Mouse (Mus musculus) kidney, adult 10 weeks (tissue): ENCODE measurements around the gene Ttc14. TPM values are rescaled to one million over a fixed set of nuclear protein-coding genes. Genes with fewer than 3 reads are reported as not detected.

ENCODE experiments used
- polyA plus RNA-seq: library from polyadenylated mRNA; stranded (reverse); fragments of 350-450 nt; fragmentation: Illumina TruSeq; extraction: RNeasy Lipid Tissue Mini Kit (QIAGEN cat#74804); gene quantifications from one replicate; pipeline ENCODE4 v1.2.3, GENCODE M21; 2014; ENCODE audit warnings: low read depth, low replicate concordance

Ttc14 gene
- polyA plus RNA-seq = 63.0 TPM

GRCm38 (mm10) chr3:33799617-33800512 is at the start of gene Ttc14:
Ttc14 (plus strand) TSS chr3:33799832.

GRCm38 (mm10) chr3:33843801-33844632 is 44.4 kb downstream of the Ttc14 start, which contains the start of gene Ccdc39:
Ccdc39 (minus strand) TSS chr3:33844310.

Other genes starting within 250 kb of the Ttc14 start
- 5.1 TPM for gene Ccdc39, start 44.5 kb downstream of the Ttc14 start, polyA plus RNA-seq
- gene Fxr1, start 220.1 kb downstream of the Ttc14 start, polyA plus RNA-seq = 163 TPM